Mouse (Mus musculus) heart, adult 9 months (tissue): ENCODE data around the gene Gm21679.
"Not testable (repeated sequence)": the region's sequence is repeated elsewhere in the genome, so short reads cannot be mapped to it uniquely, and the experiment has no call there.

Source experiments
- DNase-seq, 2 experiments: peaks; one replicate each; pipeline ENCODE4 v3.0.0; 2022; ENCODE audit warnings: low spot score in 2 of 2

The Gm21679 gene

GRCm38 (mm10) chrY:29683270-29683669 is at the start of gene Gm21679:
Gene Gm21679, minus strand, starts transcription at chrY:29683370.
- DNase-seq = not testable (repeated sequence)
